Mouse (Mus musculus): ENCODE data around the gene Iqsec3. TPM values are rescaled to one million over a fixed set of nuclear protein-coding genes. Genes with fewer than 3 reads are reported as not detected.

Gene Iqsec3
- polyA plus RNA-seq, 1 experiment from 2014 or later = not detected

DNA sequence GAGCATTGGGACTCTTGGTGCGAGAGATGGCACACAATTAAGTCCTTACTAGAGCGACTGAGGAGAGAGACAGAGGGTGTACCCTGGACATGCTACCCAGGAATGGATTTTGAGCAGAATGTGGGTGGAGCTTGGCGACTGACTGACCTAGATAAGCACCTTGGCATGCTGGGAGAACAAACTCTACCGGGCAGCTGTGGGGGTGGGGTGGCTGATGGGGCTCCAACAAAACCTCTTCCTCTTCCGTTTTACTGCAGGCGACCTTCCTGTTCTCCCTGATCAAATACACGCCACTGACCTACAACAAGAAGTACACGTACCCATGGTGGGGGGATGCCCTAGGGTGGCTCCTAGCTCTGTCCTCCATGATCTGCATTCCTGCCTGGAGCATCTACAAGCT, 136.9 kb downstream of the Iqsec3 start:
- no peaks in the 10 kb centered on the region for H3K27me3 ChIP-seq (replicated peaks; ENCODE audit: insufficient read depth, low read length)
- H3K4me3 ChIP-seq (ENCODE audit: low read depth, low read length) = no peak overlapping the region
- H3K36me3 ChIP-seq (ENCODE audit: insufficient read depth, low read length) = no peaks in the 10 kb centered on the region
- H3K4me1 ChIP-seq (ENCODE audit: insufficient read depth, low read depth, low read length) = no peaks in the 10 kb centered on the region
- no peak overlapping the region for H3K4me2 ChIP-seq (replicated peaks; ENCODE audit: low read depth, low read length)
- no peak overlapping the region for H3K9ac ChIP-seq (replicated peaks; ENCODE audit: low read depth)
- DNase-seq (ENCODE audit: low spot score) (no peak), ATAC-seq (no peak)
- H3K9me3 ChIP-seq (ENCODE audit: low read length) = no peaks in the 10 kb centered on the region
- 30% methylated on average over 8 of the region's 8 CpGs for WGBS
- H3K27ac ChIP-seq (ENCODE audit: low read length) = no peak overlapping the region
- no peak for TF ChIP-seq CTCF (IDR thresholded peaks at IDR 0.05)

DNA sequence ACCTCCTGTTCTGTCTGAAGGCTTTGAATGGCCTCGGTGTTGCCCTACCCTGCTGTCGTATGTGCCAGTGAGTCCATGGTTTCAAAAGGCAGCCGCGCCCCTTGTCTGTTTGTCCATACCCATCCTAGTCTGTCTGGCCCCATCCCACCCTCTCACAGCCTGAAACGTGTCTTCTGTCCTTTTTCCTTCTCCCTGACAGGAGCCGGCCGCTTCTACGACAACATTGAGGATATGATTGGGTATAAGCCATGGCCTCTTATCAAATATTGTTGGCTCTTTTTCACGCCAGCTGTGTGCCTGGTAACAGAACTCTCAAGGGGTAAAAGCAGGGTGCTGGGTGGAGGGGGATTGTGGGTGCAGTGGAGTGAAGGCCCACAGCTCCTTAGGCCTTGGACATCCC, 137.6 kb downstream of the Iqsec3 start:
- no peaks in the 10 kb centered on the region for H3K9me3 ChIP-seq (ENCODE audit: low read length)
- no peak overlapping the region for H3K4me3 ChIP-seq (ENCODE audit: low read depth, low read length)
- no peaks in the 10 kb centered on the region for H3K4me1 ChIP-seq (ENCODE audit: insufficient read depth, low read depth, low read length)
- H3K9ac ChIP-seq (replicated peaks; ENCODE audit: low read depth) = no peak overlapping the region
- H3K27me3 ChIP-seq (replicated peaks; ENCODE audit: insufficient read depth, low read length) = no peaks in the 10 kb centered on the region
- no peak for TF ChIP-seq CTCF (IDR thresholded peaks at IDR 0.05)
- TF ChIP-seq EP300 (IDR thresholded peaks at IDR 0.05) = no peak
- 83% methylated on average over 9 of the region's 9 CpGs for WGBS
- H3K36me3 ChIP-seq (ENCODE audit: insufficient read depth, low read length) = no peaks in the 10 kb centered on the region
- DNase-seq (ENCODE audit: low spot score) = no peak
- H3K27ac ChIP-seq (ENCODE audit: low read length) = no peak overlapping the region
- no peak overlapping the region for H3K4me2 ChIP-seq (replicated peaks; ENCODE audit: low read depth, low read length)
- no peak for ATAC-seq

DNA sequence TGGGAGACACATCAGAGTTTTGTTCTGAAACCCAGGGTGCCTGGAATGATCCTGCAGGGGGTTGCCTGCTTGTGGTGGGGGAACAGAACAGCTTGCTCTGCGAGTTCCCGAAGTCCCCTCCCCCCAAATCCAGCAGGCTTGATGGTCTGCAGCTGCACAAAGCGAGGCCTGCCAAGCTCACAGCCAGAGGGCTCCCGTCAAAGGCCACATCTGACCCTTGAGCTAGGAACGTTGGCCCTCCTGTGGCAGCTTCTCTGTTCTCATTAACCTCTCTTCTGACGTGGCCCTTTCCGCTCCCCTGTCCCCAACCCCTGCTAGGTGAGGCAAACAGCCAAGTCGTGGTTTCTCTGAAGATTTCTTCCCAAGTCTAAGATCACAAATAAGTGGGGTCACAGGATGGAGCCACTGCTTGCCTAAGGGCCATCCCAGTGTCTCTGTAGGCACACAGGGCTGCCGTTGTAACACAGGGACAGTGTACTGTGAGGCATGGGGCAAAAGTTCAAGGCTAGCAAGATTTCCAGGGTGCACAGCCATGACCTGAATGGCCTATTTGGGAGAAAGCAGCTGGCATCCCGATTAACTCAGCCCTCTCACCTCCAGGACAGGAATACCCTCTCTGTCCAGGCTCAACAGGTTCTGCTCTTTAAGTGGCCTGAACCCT, 143.5 kb downstream of the Iqsec3 start:
- no peak overlapping the region for H3K4me2 ChIP-seq (replicated peaks; ENCODE audit: low read depth, low read length)
- H3K27me3 ChIP-seq (replicated peaks; ENCODE audit: insufficient read depth, low read length) = no peaks in the 10 kb centered on the region
- no peak overlapping the region for H3K9ac ChIP-seq (replicated peaks; ENCODE audit: low read depth)
- ATAC-seq (peak; percentile 81), DNase-seq (ENCODE audit: low spot score) (peak; percentile 51)
- TF ChIP-seq EP300 (IDR thresholded peaks at IDR 0.05) = no peak
- peak; percentile 32; the same call in 1 of the 2 replicates for TF ChIP-seq CTCF (IDR thresholded peaks at IDR 0.05)
- H3K4me1 ChIP-seq (ENCODE audit: insufficient read depth, low read depth, low read length) = no peaks in the 10 kb centered on the region
- no peaks in the 10 kb centered on the region for H3K36me3 ChIP-seq (ENCODE audit: insufficient read depth, low read length)
- H3K9me3 ChIP-seq (ENCODE audit: low read length) = no peaks in the 10 kb centered on the region
- WGBS = 21% methylated on average over 10 of the region's 10 CpGs
- H3K4me3 ChIP-seq (ENCODE audit: low read depth, low read length) = no peak overlapping the region
- H3K27ac ChIP-seq (ENCODE audit: low read length) = no peak overlapping the region

DNA sequence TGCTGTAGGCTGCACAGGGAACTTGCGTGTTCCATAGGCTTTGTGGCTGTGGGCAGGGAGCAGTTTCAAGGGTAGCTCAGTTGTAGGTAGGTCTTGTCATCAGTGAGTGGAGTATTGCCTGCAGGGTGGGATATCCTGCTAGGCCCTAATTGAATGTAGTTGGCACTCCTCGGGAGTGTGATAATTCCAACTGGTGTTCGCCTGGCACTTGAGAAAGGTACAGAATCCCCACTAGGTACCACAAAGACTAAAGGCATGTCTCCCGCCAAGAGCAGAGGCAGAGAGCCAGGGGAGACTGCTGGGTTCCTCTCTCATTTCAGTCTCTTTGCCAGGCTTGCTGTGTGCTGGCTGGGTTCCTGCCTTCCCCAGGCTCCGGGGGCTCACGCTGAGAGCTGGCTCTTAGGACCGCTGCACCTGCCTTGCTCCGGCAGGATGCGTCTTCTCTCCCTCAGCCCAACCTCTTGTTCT, 145.0 kb downstream of the Iqsec3 start:
- 67% methylated on average over 9 of the region's 9 CpGs for WGBS
- no peak overlapping the region for H3K27ac ChIP-seq (ENCODE audit: low read length)
- no peaks in the 10 kb centered on the region for H3K36me3 ChIP-seq (ENCODE audit: insufficient read depth, low read length)
- H3K9me3 ChIP-seq (ENCODE audit: low read length) = no peaks in the 10 kb centered on the region
- no peak overlapping the region for H3K4me2 ChIP-seq (replicated peaks; ENCODE audit: low read depth, low read length)
- DNase-seq (ENCODE audit: low spot score) = no peak
- no peaks in the 10 kb centered on the region for H3K4me1 ChIP-seq (ENCODE audit: insufficient read depth, low read depth, low read length)
- no peak overlapping the region for H3K9ac ChIP-seq (replicated peaks; ENCODE audit: low read depth)
- no peak for TF ChIP-seq EP300 (IDR thresholded peaks at IDR 0.05)
- H3K4me3 ChIP-seq (ENCODE audit: low read depth, low read length) = no peak overlapping the region
- ATAC-seq = no peak
- H3K27me3 ChIP-seq (replicated peaks; ENCODE audit: insufficient read depth, low read length) = no peaks in the 10 kb centered on the region

DNA sequence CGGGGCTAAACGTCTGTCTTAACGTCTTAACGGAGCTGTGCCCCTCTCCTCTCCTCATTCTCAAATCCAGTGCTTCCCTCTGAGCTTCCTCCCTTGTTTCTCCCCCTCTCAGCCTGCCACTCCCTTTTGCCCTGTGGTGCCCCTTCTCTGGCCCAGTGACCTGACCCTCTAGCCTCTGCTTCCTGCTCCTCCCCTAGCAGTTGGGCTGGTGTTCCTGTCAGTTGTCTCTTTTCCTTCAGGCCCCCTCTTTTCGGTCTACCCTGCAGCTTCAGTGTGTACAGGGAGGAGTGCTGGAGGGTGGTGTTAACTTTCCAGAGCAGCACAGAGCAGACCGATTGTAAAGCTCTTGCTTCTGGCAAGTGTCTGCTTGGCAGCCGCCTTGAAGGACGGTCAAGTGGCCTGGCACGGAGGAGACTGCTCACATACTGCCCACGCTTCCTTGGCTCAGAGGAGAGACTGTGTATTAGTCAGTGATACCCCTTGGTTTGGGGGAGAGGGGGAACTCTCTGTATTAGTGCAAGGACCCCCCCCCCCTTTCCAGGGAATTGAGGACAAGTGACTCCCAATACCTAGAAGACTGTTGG, 146.9 kb downstream of the Iqsec3 start:
- Histone ChIP-seq H3K27me3 (replicated peaks; ENCODE audit: insufficient read depth, low read length) (no peaks in the 10 kb centered on the region), H3K9me3 (ENCODE audit: low read length) (no peaks in the 10 kb centered on the region), H3K4me2 (replicated peaks; ENCODE audit: low read depth, low read length) (no peak overlapping the region), H3K36me3 (ENCODE audit: insufficient read depth, low read length) (no peaks in the 10 kb centered on the region), H3K9ac (replicated peaks; ENCODE audit: low read depth) (no peak overlapping the region), H3K27ac (ENCODE audit: low read length) (no peak overlapping the region), H3K4me1 (ENCODE audit: insufficient read depth, low read depth, low read length) (no peaks in the 10 kb centered on the region), H3K4me3 (ENCODE audit: low read depth, low read length) (no peak overlapping the region)
- WGBS = 33% methylated on average over 10 of the region's 10 CpGs
- no peak for TF ChIP-seq EP300 (IDR thresholded peaks at IDR 0.05)
- TF ChIP-seq CTCF (IDR thresholded peaks at IDR 0.05) = no peak
- ATAC-seq (peak; percentile 42), DNase-seq (ENCODE audit: low spot score) (peak; percentile 58)

DNA sequence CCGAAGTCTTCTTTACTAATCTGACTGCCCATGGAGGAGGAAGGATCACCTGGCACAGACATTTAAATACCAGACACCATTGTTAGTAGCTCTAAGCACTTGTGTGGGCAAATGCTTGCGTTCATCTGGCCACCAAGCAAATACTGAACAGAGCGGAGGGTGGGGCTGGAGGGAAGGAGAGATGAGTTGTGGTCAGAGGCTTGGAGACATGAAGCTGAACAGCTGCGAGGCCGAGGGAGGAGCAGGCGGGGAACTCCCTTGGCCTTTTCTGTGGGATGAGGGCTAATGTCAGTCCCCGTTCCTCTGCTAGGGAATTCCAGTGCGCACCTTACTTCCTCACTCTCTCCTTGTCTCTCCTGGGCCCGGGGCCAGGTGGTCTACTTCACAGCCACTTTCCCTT, 147.7 kb downstream of the Iqsec3 start:
- 60% methylated on average over 9 of the region's 9 CpGs for WGBS
- no peaks in the 10 kb centered on the region for H3K9me3 ChIP-seq (ENCODE audit: low read length)
- H3K27me3 ChIP-seq (replicated peaks; ENCODE audit: insufficient read depth, low read length) = no peaks in the 10 kb centered on the region
- TF ChIP-seq CTCF (IDR thresholded peaks at IDR 0.05) (no peak), EP300 (IDR thresholded peaks at IDR 0.05) (no peak)
- no peak for DNase-seq (ENCODE audit: low spot score)
- no peaks in the 10 kb centered on the region for H3K36me3 ChIP-seq (ENCODE audit: insufficient read depth, low read length)
- H3K4me1 ChIP-seq (ENCODE audit: insufficient read depth, low read depth, low read length) = no peaks in the 10 kb centered on the region
- H3K9ac ChIP-seq (replicated peaks; ENCODE audit: low read depth) = no peak overlapping the region
- H3K4me3 ChIP-seq (ENCODE audit: low read depth, low read length) = no peak overlapping the region
- no peak for ATAC-seq
- no peak overlapping the region for H3K27ac ChIP-seq (ENCODE audit: low read length)
- no peak overlapping the region for H3K4me2 ChIP-seq (replicated peaks; ENCODE audit: low read depth, low read length)

Measured in lung, postnatal 0 days (tissue).